Comparison of ENCODE assay signal across 14 mouse cellular contexts in genomic region chr6:52877176-52877575, GRCm38 (mm10).
"Had no signal": no experiment of that assay in that cellular context is flagged by ENCODE, and none has a peak within 500 bp of the region (broad histone marks: within the 10 kb centered on the region; RNA-seq: fewer than 3 reads in every experiment).

No protein-coding gene starts in this region.

- H3K4me2 ChIP-seq: intestine, embryonic 15.5 days; limb, embryonic 13.5 days; midbrain, embryonic 13.5 days had no signal

- H3K36me3 ChIP-seq: intestine, embryonic 15.5 days; midbrain, embryonic 13.5 days had no signal

- H3K4me1 ChIP-seq: intestine, embryonic 15.5 days; midbrain, embryonic 13.5 days had no signal

- DNase-seq: kidney, adult 18-20 months; kidney, postnatal 10 days; kidney, postnatal 4 days; left cerebral cortex, postnatal 4 days; lung, adult 18-20 months; lung, postnatal 10 days; right cerebral cortex, postnatal 14 days; thymus, postnatal 4 days had no signal

- H3K4me3 ChIP-seq: intestine, embryonic 15.5 days; layer of hippocampus, adult 2 months; limb, embryonic 13.5 days; midbrain, embryonic 13.5 days had no signal

- H3K27me3 ChIP-seq: intestine, embryonic 15.5 days; limb, embryonic 13.5 days; midbrain, embryonic 13.5 days had no signal

- H3K9ac ChIP-seq: intestine, embryonic 15.5 days; limb, embryonic 13.5 days; liver, embryonic 14.5 days; midbrain, embryonic 13.5 days had no signal

- ATAC-seq: intestine, embryonic 15.5 days; midbrain, embryonic 13.5 days had no signal

- H3K9me3 ChIP-seq: intestine, embryonic 15.5 days had no signal

- H3K27ac ChIP-seq: intestine, embryonic 15.5 days; layer of hippocampus, adult 2 months; limb, embryonic 13.5 days; liver, embryonic 14.5 days; macrophage; midbrain, embryonic 13.5 days had no signal
